In the genomic region with DNA sequence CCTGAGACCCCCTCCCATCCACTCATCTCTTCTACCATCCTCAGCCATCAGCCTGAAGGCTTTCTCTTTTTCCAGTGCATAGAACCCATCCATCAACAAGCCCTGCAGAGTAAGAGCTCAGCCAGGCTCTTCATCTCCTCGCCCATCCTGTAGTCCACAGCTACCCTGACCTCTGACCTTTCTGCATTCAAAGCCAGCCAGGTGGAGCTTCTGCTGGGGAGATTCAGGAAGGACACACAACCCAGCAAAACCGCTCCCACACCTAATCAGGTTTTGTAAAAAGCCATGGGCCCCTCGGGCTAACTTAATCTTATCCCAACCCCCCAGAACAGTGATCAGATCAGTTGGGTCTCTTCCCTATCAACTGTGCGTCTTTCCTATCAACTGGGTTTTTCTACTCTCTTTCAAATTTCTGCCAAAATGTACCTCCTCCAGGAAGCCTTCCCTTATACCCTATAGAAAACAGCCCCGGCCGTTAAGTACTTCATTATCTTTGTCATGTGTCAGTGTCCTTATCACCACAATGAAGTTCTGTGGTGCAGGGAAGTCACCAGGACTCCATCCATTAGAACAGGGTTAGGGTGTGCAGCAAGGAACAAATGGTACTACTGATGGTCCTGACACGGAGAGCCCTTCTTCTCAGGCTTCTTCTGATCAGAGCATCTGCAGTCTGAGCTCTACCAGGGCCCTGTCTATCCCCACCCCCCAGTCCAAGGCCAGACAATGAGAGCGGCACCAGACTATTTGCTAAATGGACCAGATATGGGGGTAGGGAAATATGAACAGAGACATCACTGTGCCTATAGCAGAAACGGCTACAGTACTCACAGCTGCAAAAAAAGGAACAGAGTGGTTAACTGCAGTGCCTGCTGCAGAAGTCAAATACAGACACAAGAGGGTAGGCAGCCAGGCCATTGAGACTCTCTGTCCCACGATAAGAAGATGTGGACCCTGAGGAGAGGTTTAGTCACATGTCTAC, we compare ENCODE assay signal across 22 mouse cellular contexts. TPM values are rescaled to one million over a fixed set of nuclear protein-coding genes. Genes with fewer than 3 reads are reported as not detected.
DNase-seq lines count a peak whose midpoint lies in the region; ATAC-seq and TF ChIP-seq lines count a peak whose summit lies in the region.
"Had no signal": no experiment of that assay in that cellular context is flagged by ENCODE, and none has a peak within 500 bp of the region (broad histone marks: within the 10 kb centered on the region; RNA-seq: fewer than 3 reads in every experiment).

No protein-coding gene starts in this region.

- intact Hi-C loops in left cerebral cortex, postnatal 14 days (cut with DNase I) = no loop called here

- H3K27me3 ChIP-seq in liver, embryonic 12.5 days (replicated peaks) = no peaks in the 10 kb centered on the region
- no peaks in the 10 kb centered on the region for H3K27me3 ChIP-seq in liver, postnatal 0 days (ENCODE audit: insufficient read depth, low read length)
- H3K27me3 ChIP-seq in liver, embryonic 14.5 days (ENCODE audit: control insufficient read depth, insufficient read depth, low read length) = no peaks in the 10 kb centered on the region
- H3K27me3 ChIP-seq in forebrain, embryonic 13.5 days = no peaks in the 10 kb centered on the region
- H3K27me3 ChIP-seq: embryonic facial prominence, embryonic 15.5 days; midbrain, embryonic 13.5 days had no signal

- H3K4me2 ChIP-seq in liver, embryonic 12.5 days = 0 out of 2 replicates have a peak overlapping the region, but pooled peaks have one; percentile 19
- H3K4me2 ChIP-seq in liver, postnatal 0 days (ENCODE audit: low read depth, low read length) = no peak overlapping the region
- no peak overlapping the region for H3K4me2 ChIP-seq in liver, embryonic 14.5 days (ENCODE audit: low read depth)
- no peak overlapping the region for H3K4me2 ChIP-seq in forebrain, embryonic 13.5 days
- H3K4me2 ChIP-seq: embryonic facial prominence, embryonic 15.5 days; midbrain, embryonic 13.5 days had no signal

- H3K4me3 ChIP-seq in liver, embryonic 12.5 days = no peak overlapping the region
- H3K4me3 ChIP-seq in liver, postnatal 0 days (ENCODE audit: low read depth, low read length) = no peak overlapping the region
- H3K4me3 ChIP-seq in liver, embryonic 14.5 days (ENCODE audit: insufficient read depth in 1 of 2, low read depth in 2 of 2, low read length in 2 of 2) = no peak overlapping the region
- H3K4me3 ChIP-seq in forebrain, embryonic 13.5 days = no peak overlapping the region
- H3K4me3 ChIP-seq: embryonic facial prominence, embryonic 15.5 days; hindbrain, embryonic 10.5 days; limb, embryonic 10.5 days; midbrain, embryonic 13.5 days had no signal

- peak; percentile 75 for DNase-seq in heart, adult 11 months
- no peak for DNase-seq in heart, postnatal 4 days
- no peak for DNase-seq in liver, postnatal 0 days
- no peak for DNase-seq in liver, embryonic 14.5 days (ENCODE audit: low read depth in 3 of 3, low spot score in 3 of 3)
- no peak for DNase-seq in spleen, postnatal 14 days (ENCODE audit: low spot score in 2 of 2)
- DNase-seq in left cerebral cortex, postnatal 14 days (ENCODE audit: low spot score in 2 of 2) = no peak
- DNase-seq: adrenal gland, adult 8-10 months; cerebellum, adult 2 months; cerebellum, postnatal 36 days; forebrain, postnatal 0 days; gastrocnemius, postnatal 36 days; kidney, postnatal 36 days; lung, postnatal 10 days had no signal

- H3K9me3 ChIP-seq in liver, embryonic 12.5 days (replicated peaks) = no peaks in the 10 kb centered on the region
- no peaks in the 10 kb centered on the region for H3K9me3 ChIP-seq in liver, postnatal 0 days (ENCODE audit: low read length)
- no peaks in the 10 kb centered on the region for H3K9me3 ChIP-seq in liver, embryonic 14.5 days (ENCODE audit: control insufficient read depth, low read length)
- no peaks in the 10 kb centered on the region for H3K9me3 ChIP-seq in forebrain, embryonic 13.5 days (replicated peaks)
- H3K9me3 ChIP-seq: embryonic facial prominence, embryonic 15.5 days; hindbrain, embryonic 10.5 days; limb, embryonic 10.5 days; midbrain, embryonic 13.5 days had no signal

- no peak for TF ChIP-seq EP300 in liver, postnatal 0 days (IDR thresholded peaks at IDR 0.05; ENCODE audit: low read depth)
- TF ChIP-seq EP300 in liver, embryonic 14.5 days (IDR thresholded peaks at IDR 0.05; ENCODE audit: low read depth) = peak; percentile 23; the same call in 1 of the 2 replicates

- TF ChIP-seq CTCF in liver, postnatal 0 days (IDR thresholded peaks at IDR 0.05; ENCODE audit: low read depth) = no peak
- TF ChIP-seq CTCF in liver, embryonic 14.5 days (IDR thresholded peaks at IDR 0.05; ENCODE audit: low read depth) = no peak

- WGBS in liver, embryonic 12.5 days (ENCODE audit: insufficient replicate concordance) = 29% methylated on average over 10 of the region's 10 CpGs
- WGBS in liver, postnatal 0 days (ENCODE audit: insufficient replicate concordance) = 41% methylated on average over 10 of the region's 10 CpGs
- WGBS in liver, embryonic 14.5 days (ENCODE audit: insufficient replicate concordance) = 19% methylated on average over 10 of the region's 10 CpGs
- WGBS in forebrain, embryonic 13.5 days = 81% methylated on average over 10 of the region's 10 CpGs

- no peak overlapping the region for H3K9ac ChIP-seq in liver, embryonic 12.5 days
- H3K9ac ChIP-seq in liver, postnatal 0 days (replicated peaks) = no peak overlapping the region
- H3K9ac ChIP-seq in liver, embryonic 14.5 days (replicated peaks) = no peak overlapping the region
- no peak overlapping the region for H3K9ac ChIP-seq in forebrain, embryonic 13.5 days
- H3K9ac ChIP-seq: embryonic facial prominence, embryonic 15.5 days; forebrain, postnatal 0 days; midbrain, embryonic 13.5 days had no signal

- no peak overlapping the region for H3K27ac ChIP-seq in liver, embryonic 12.5 days
- H3K27ac ChIP-seq in liver, postnatal 0 days (ENCODE audit: low read depth) = no peak overlapping the region
- H3K27ac ChIP-seq in liver, embryonic 14.5 days = no peak overlapping the region
- no peak overlapping the region for H3K27ac ChIP-seq in forebrain, embryonic 13.5 days
- H3K27ac ChIP-seq: embryonic facial prominence, embryonic 15.5 days; hindbrain, embryonic 10.5 days; limb, embryonic 10.5 days; midbrain, embryonic 13.5 days had no signal

- no peaks in the 10 kb centered on the region for H3K36me3 ChIP-seq in liver, embryonic 12.5 days
- no peaks in the 10 kb centered on the region for H3K36me3 ChIP-seq in liver, postnatal 0 days (replicated peaks; ENCODE audit: insufficient read depth, low read length)
- H3K36me3 ChIP-seq in liver, embryonic 14.5 days (replicated peaks; ENCODE audit: control insufficient read depth, insufficient read depth, low read depth) = no peaks in the 10 kb centered on the region
- no peaks in the 10 kb centered on the region for H3K36me3 ChIP-seq in forebrain, embryonic 13.5 days (ENCODE audit: poor library complexity, severe bottlenecking)
- H3K36me3 ChIP-seq: embryonic facial prominence, embryonic 15.5 days; hindbrain, embryonic 10.5 days; midbrain, embryonic 13.5 days had no signal

- peaks cover 59% of the 10 kb centered on the region for H3K4me1 ChIP-seq in liver, embryonic 12.5 days
- peaks cover 35% of the 10 kb centered on the region for H3K4me1 ChIP-seq in liver, postnatal 0 days (ENCODE audit: insufficient read depth)
- H3K4me1 ChIP-seq in liver, embryonic 14.5 days (replicated peaks; ENCODE audit: control insufficient read depth in 2 of 2, insufficient read depth in 2 of 2, low read length in 1 of 2) = peaks cover 8 to 44% of the 10 kb centered on the region in 2 experiments
- 0 out of 2 replicates have a peak, but pooled peaks cover 6% of the 10 kb centered on the region for H3K4me1 ChIP-seq in forebrain, embryonic 13.5 days
- H3K4me1 ChIP-seq: midbrain, embryonic 13.5 days had no signal

- peak; percentile 54 for ATAC-seq in liver, embryonic 12.5 days
- no peak for ATAC-seq in liver, postnatal 0 days
- peak; percentile 63; the same call in 1 of the 2 replicates for ATAC-seq in liver, embryonic 14.5 days (ENCODE audit: insufficient read depth)
- no peak for ATAC-seq in forebrain, embryonic 13.5 days
- ATAC-seq: activated CD4-positive, CD25-positive, alpha-beta regulatory T cell, adult 4 months; forebrain, postnatal 0 days; intestine, postnatal 0 days; midbrain, embryonic 13.5 days had no signal

RNA-seq across cellular contexts. Expression of a gene that starts 26.6 kb away (rescaled TPM):
- total RNA-seq in heart, postnatal 4 days (2021) = 10 to 100 TPM; 32.5 to 37.1 TPM
- polyA plus RNA-seq in liver, embryonic 12.5 days (2016; fragmentation: Nextera tagmentation; extraction: Ambion mirVana) = 6.7 and 7.3 TPM in 2 replicates
- 2.8 and 3.6 TPM in 2 replicates for polyA plus RNA-seq in liver, postnatal 0 days (2015; fragmentation: Nextera tagmentation; extraction: Ambion mirVana)
- 3.0 and 3.4 TPM in 2 replicates for polyA plus RNA-seq in liver, embryonic 14.5 days (2012; rRNA removed)
- 2.0 TPM in 2 replicates for polyA plus RNA-seq in liver, embryonic 14.5 days (2014; fragmentation: Nextera tagmentation; extraction: Ambion mirVana)
- 6.6 and 7.3 TPM in 2 replicates for polyA plus RNA-seq in forebrain, embryonic 13.5 days (2015; fragmentation: Nextera tagmentation; extraction: Ambion mirVana)
- 10 to 100 TPM; 37.5 to 40.8 TPM for total RNA-seq in left cerebral cortex, postnatal 14 days (2021)
- total RNA-seq: MEL had no signal

Comparison
In these comparisons a context has a peak if more than half of its experiments do, and no peak if none do; other contexts are left out.
1. ATAC-seq: peak in liver, embryonic 12.5 days (single experiment) and liver, embryonic 14.5 days (single experiment); none in liver, postnatal 0 days (single experiment) and forebrain, embryonic 13.5 days (single experiment).